Mouse (Mus musculus) olfactory bulb, adult 2 months (tissue): ENCODE measurements at regions not wholly inside any gene's neighbourhood (a gene's known extent, or its start where the extent isn't known, plus 50 kb on each side); places are given as distances from the start of the nearest gene placed in this dataset.

Experiments
- CTCF ChIP-seq: fragments of 200-500 bp; IDR thresholded peaks from 2 replicates; pipeline ENCODE4 v1.5.1; 2012; ENCODE audit warnings: low read depth, mild to moderate bottlenecking, low read length, moderate library complexity; ENCODE audit not compliant: insufficient read depth
- POLR2A ChIP-seq: fragments of 200-500 bp; IDR thresholded peaks from 2 replicates; pipeline ENCODE4 v1.6.1; 2012; ENCODE audit warnings: mild to moderate bottlenecking, low read depth, low read length, moderate library complexity; ENCODE audit not compliant: insufficient read depth

GRCm38 (mm10) chr13:5107454-5107853 is 498.5 kb upstream of the Akr1e1 start:
- TF ChIP-seq POLR2A: no peak
- no peak for TF ChIP-seq CTCF
